Mouse (Mus musculus) telencephalon, adult 2 months (tissue): ENCODE measurements around the gene Dmrtc1c1.
"Not testable (repeated sequence)": the region's sequence is repeated elsewhere in the genome, so short reads cannot be mapped to it uniquely, and the experiment has no call there.

Source experiments
- DNase-seq: peaks from one replicate; pipeline ENCODE4 v3.0.0-alpha.2; 2011; ENCODE audit warnings: low read depth, low spot score

The Dmrtc1c1 gene

DNA sequence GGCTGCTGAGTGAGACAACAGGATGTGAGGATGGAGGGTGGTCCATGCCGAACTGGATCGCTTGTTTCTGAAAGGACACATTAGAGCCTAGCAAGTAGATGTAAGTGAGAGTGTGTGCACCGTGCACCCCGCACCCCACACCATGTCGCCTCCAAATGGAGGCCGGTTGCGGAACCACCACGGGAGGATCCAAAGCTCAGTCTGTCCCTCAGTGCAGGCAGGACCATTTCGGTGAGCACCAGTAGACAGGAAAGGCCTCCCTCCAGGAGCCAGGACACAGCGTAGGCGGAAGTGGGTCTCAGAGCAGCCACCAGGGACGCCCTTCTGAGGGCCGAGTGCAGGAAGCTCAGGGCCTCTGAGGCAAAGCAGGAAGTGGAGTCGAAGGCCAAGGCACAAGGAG lies at the start of gene Dmrtc1c1:
Dmrtc1c1 (plus strand) TSS at position 301 of the 400 bp plus-strand sequence.
- not testable (repeated sequence) for DNase-seq

DNA sequence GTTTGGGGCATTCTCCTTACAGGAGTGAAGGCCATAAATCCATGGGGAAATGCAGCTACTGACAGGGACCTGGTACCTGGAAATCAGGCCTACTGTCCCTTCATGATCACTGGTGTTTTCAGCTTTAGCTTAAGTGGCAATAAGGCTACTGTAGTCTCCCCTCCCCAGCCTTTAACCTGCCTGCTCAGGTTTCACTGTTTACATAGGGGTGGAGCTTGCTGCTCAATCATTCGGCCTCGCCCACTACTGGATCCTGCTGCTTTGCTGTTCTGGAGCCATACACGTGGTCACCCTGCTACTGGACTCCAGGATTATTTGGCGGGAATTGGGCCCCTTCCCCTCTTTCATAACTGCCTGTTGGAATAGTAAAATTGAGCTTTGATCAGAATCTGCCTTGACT lies 36.9 kb upstream of the Dmrtc1c1 start:
- DNase-seq = no peak

DNA sequence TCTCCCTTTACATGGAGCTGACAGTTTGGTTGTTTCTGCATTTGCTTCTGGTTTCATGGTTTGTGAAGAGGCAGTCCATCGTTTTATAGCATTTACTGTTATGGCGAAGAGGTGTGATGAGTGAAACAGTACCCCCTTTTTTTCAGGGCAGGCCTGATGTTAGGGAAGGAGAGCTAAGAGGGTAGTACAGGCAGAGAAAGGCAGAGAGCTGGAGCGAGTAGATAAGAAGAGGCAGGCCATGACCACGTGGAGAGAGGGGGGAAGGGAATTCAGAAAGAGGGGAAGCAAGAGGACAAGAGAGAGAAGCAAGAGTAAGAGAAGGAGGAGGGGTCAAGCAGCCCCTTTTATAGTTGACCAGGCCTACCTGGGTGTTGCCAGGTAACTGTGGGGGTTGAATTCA lies 9.5 kb downstream of the Dmrtc1c1 start:
- no peak for DNase-seq

DNA sequence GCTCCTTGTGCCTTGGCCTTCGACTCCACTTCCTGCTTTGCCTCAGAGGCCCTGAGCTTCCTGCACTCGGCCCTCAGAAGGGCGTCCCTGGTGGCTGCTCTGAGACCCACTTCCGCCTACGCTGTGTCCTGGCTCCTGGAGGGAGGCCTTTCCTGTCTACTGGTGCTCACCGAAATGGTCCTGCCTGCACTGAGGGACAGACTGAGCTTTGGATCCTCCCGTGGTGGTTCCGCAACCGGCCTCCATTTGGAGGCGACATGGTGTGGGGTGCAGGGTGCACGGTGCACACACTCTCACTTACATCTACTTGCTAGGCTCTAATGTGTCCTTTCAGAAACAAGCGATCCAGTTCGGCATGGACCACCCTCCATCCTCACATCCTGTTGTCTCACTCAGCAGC lies 51.8 kb downstream of the Dmrtc1c1 start, which contains the start of gene Dmrtc1c2:
Dmrtc1c2 (minus strand) TSS at position 101 of the 400 bp plus-strand sequence.
- not testable (repeated sequence) for DNase-seq
